28 mouse cellular contexts compared by ENCODE assay signal in the genomic region with DNA sequence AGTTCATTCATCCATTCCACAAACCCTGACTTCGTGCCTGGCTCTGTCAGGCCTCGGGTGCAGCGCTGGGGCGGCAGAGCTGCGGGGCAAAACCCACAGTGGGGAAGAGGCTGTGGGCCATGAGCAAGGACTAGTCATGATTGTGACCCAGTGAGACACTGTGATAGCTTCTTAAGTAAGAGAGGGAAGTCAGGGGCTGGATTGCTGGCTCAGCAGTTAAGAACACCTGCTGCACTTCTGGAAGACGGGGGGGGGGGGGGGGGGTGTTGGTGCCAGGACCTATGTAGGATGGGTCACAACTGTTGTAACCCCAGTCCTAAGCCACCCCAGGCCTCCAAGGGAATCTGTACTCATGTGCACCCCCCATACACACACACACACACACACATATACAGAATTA. TPM values are rescaled to one million over a fixed set of nuclear protein-coding genes. Genes with fewer than 3 reads are reported as not detected.
DNase-seq lines count a peak whose midpoint lies in the region; ATAC-seq and TF ChIP-seq lines count a peak whose summit lies in the region.
"Had no signal": no experiment of that assay in that cellular context is flagged by ENCODE, and none has a peak within 500 bp of the region (broad histone marks: within the 10 kb centered on the region; RNA-seq: fewer than 3 reads in every experiment).

No protein-coding gene starts in this region.

- 76% methylated on average over 6 of the region's 6 CpGs for WGBS in midbrain, embryonic 10.5 days
- 59% methylated on average over 6 of the region's 6 CpGs for WGBS in midbrain, embryonic 14.5 days
- WGBS in intestine, embryonic 16.5 days: 74% methylated on average over 6 of the region's 6 CpGs

- no peak overlapping the region for H3K4me2 ChIP-seq in midbrain, embryonic 14.5 days (ENCODE audit: low read length)
- no peak overlapping the region for H3K4me2 ChIP-seq in intestine, embryonic 16.5 days (ENCODE audit: low read depth, low read length)
- H3K4me2 ChIP-seq: heart, embryonic 12.5 days; heart, embryonic 15.5 days; hindbrain, embryonic 12.5 days; hindbrain, embryonic 15.5 days had no signal

- H3K4me1 ChIP-seq in midbrain, embryonic 10.5 days: peaks cover 96% of the 10 kb centered on the region
- peaks cover 50% of the 10 kb centered on the region for H3K4me1 ChIP-seq in midbrain, embryonic 14.5 days (ENCODE audit: control insufficient read depth, insufficient read depth, low read length)
- peaks cover 22 to 39% of the 10 kb centered on the region in 2 experiments for H3K4me1 ChIP-seq in ES-E14 (ENCODE audit: control insufficient read depth in 2 of 2, insufficient read depth in 2 of 2, low read length in 2 of 2, poor library complexity in 1 of 2)
- peaks cover 48% of the 10 kb centered on the region for H3K4me1 ChIP-seq in intestine, embryonic 16.5 days (ENCODE audit: control insufficient read depth, insufficient read depth, low read length)

- H3K9me3 ChIP-seq in midbrain, embryonic 10.5 days (replicated peaks): no peaks in the 10 kb centered on the region
- H3K9me3 ChIP-seq in midbrain, embryonic 14.5 days (ENCODE audit: control insufficient read depth, low read length): no peaks in the 10 kb centered on the region
- H3K9me3 ChIP-seq in ES-E14 (ENCODE audit: control insufficient read depth, insufficient read depth, low read depth, low read length): no peaks in the 10 kb centered on the region
- H3K9me3 ChIP-seq in intestine, embryonic 16.5 days (ENCODE audit: control insufficient read depth, low read length): no peaks in the 10 kb centered on the region
- H3K9me3 ChIP-seq: embryonic facial prominence, embryonic 10.5 days; embryonic facial prominence, embryonic 13.5 days; heart, embryonic 12.5 days; heart, embryonic 15.5 days; hindbrain, embryonic 12.5 days; hindbrain, embryonic 15.5 days had no signal

- in situ Hi-C loops in ES-E14 (cut with MboI; ENCODE audit: low sequenced_read_pairs in 2 of 2, unreplicated experiment in 2 of 2): no loop called here

- no peak overlapping the region for H3K9ac ChIP-seq in midbrain, embryonic 14.5 days (replicated peaks; ENCODE audit: low read length)
- no peak overlapping the region for H3K9ac ChIP-seq in ES-E14 (ENCODE audit: insufficient read depth, low read depth, low read length, poor library complexity, severe bottlenecking)
- H3K9ac ChIP-seq in intestine, embryonic 16.5 days (ENCODE audit: low read depth, low read length): no peak overlapping the region
- H3K9ac ChIP-seq: forebrain, postnatal 0 days; heart, embryonic 12.5 days; heart, embryonic 15.5 days; hindbrain, embryonic 12.5 days; hindbrain, embryonic 15.5 days had no signal

- 0 out of 2 replicates have a peak overlapping the region, but pooled peaks have one; percentile 10 for H3K27ac ChIP-seq in midbrain, embryonic 10.5 days (replicated peaks)
- H3K27ac ChIP-seq in midbrain, embryonic 14.5 days (replicated peaks; ENCODE audit: low read depth, low read length): no peak overlapping the region
- H3K27ac ChIP-seq in ES-E14 (ENCODE audit: insufficient read depth, low read depth, low read length, poor library complexity, severe bottlenecking): no peak overlapping the region
- peak overlapping the region; percentile 98; the same call in 1 of the 2 replicates for H3K27ac ChIP-seq in intestine, embryonic 16.5 days (ENCODE audit: low read length)
- H3K27ac ChIP-seq: embryonic facial prominence, embryonic 10.5 days; embryonic facial prominence, embryonic 13.5 days; heart, embryonic 15.5 days; hindbrain, embryonic 12.5 days; hindbrain, embryonic 15.5 days had no signal

- no peak for ATAC-seq in midbrain, embryonic 14.5 days (ENCODE audit: low FRiP score, low TSS enrichment)
- ATAC-seq in intestine, embryonic 16.5 days: no peak
- ATAC-seq: CD4-positive, CD25-positive, alpha-beta regulatory T cell, adult 4 months; forebrain, embryonic 14.5 days; forebrain, postnatal 0 days had no signal

- H3K36me3 ChIP-seq in midbrain, embryonic 10.5 days: peaks cover 17% of the 10 kb centered on the region
- no peaks in the 10 kb centered on the region for H3K36me3 ChIP-seq in midbrain, embryonic 14.5 days (ENCODE audit: control insufficient read depth, insufficient read depth, low read length)
- H3K36me3 ChIP-seq in ES-E14 (ENCODE audit: control insufficient read depth, insufficient read depth, low read length, poor library complexity, severe bottlenecking): peaks cover 21% of the 10 kb centered on the region
- peaks cover 3% of the 10 kb centered on the region; the same call in 1 of the 2 replicates for H3K36me3 ChIP-seq in intestine, embryonic 16.5 days (ENCODE audit: control insufficient read depth, insufficient read depth, low read length)
- H3K36me3 ChIP-seq: heart, embryonic 15.5 days; hindbrain, embryonic 12.5 days; hindbrain, embryonic 15.5 days had no signal

- H3K27me3 ChIP-seq in midbrain, embryonic 10.5 days (ENCODE audit: low read depth, poor library complexity, severe bottlenecking): peaks cover 73% of the 10 kb centered on the region
- peaks cover 15% of the 10 kb centered on the region for H3K27me3 ChIP-seq in midbrain, embryonic 14.5 days (ENCODE audit: control insufficient read depth, insufficient read depth, low read length)
- H3K27me3 ChIP-seq in intestine, embryonic 16.5 days (replicated peaks; ENCODE audit: control insufficient read depth, insufficient read depth, low read length): no peaks in the 10 kb centered on the region

- peak; percentile 86 for DNase-seq in heart, adult 11 months
- no peak for DNase-seq in heart, adult 8-10 months (ENCODE audit: low spot score)
- no peak for DNase-seq in midbrain, embryonic 10.5 days (ENCODE audit: low spot score)
- DNase-seq in midbrain, embryonic 14.5 days: no peak
- no peak for DNase-seq in ES-E14 (ENCODE audit: low read depth, low spot score)
- DNase-seq in lung, postnatal 4 days: no peak
- DNase-seq: adrenal gland, adult 2 months; adrenal gland, postnatal 14 days; cerebellum, adult 11 months; cerebellum, adult 2 months; cerebellum, postnatal 36 days; embryo, embryonic 11 days; forebrain, postnatal 0 days; gastrocnemius, postnatal 10 days; gastrocnemius, postnatal 36 days; heart, postnatal 10 days; heart, postnatal 36 days; kidney, adult 2 months had no signal

- H3K4me3 ChIP-seq in midbrain, embryonic 10.5 days: no peak overlapping the region
- H3K4me3 ChIP-seq in midbrain, embryonic 14.5 days (replicated peaks; ENCODE audit: low read depth, low read length): no peak overlapping the region
- no peak overlapping the region for H3K4me3 ChIP-seq in ES-E14 (ENCODE audit: insufficient read depth in 1 of 2, low read depth in 1 of 2, low read length in 2 of 2, poor library complexity in 1 of 2, severe bottlenecking in 1 of 2)
- H3K4me3 ChIP-seq in intestine, embryonic 16.5 days (ENCODE audit: low read length): no peak overlapping the region
- H3K4me3 ChIP-seq: embryonic facial prominence, embryonic 10.5 days; embryonic facial prominence, embryonic 13.5 days; erythroblast, embryonic 14.5 days; heart, embryonic 12.5 days; heart, embryonic 15.5 days; hindbrain, embryonic 12.5 days; hindbrain, embryonic 15.5 days had no signal

TF ChIP-seq in ES-E14, 5 proteins besides CTCF, POLR2A, EP300 and RAD21:
- TF ChIP-seq MAFK (IDR thresholded peaks at IDR 0.05; ENCODE audit: insufficient read depth, low read depth, low read length) (peak; percentile 44; the same call in 1 of the 2 replicates), ZNF384 (IDR thresholded peaks at IDR 0.05; ENCODE audit: low read depth, low read length) (no peak)

RNA-seq across cellular contexts. Expression of a gene that starts 1.3 kb away (rescaled TPM):
- 1 to 10 TPM; 3.8 to 6.2 (median 4.7) TPM for total RNA-seq in heart, adult 8-10 months (2022)
- 14.1 and 14.3 TPM in 2 replicates for polyA plus RNA-seq in midbrain, embryonic 10.5 days (2016; fragmentation: Nextera tagmentation; extraction: Ambion mirVana)
- 4.3 and 7.2 TPM in 2 replicates for polyA plus RNA-seq in midbrain, embryonic 14.5 days (2014; fragmentation: Nextera tagmentation; extraction: Ambion mirVana)
- 69.8 and 78.6 TPM in 2 replicates for total RNA-seq in ES-E14 (2012; rRNA removed)
- polyA plus RNA-seq in intestine, embryonic 16.5 days (2015; fragmentation: Nextera tagmentation; extraction: Ambion mirVana): 18.9 and 21.2 TPM in 2 replicates

RNA-seq across cellular contexts. Expression of a gene that starts 15.0 kb away (rescaled TPM):
- total RNA-seq in heart, adult 8-10 months (2022): 10 to 100 TPM; 16.4 to 20.6 (median 19.2) TPM
- polyA plus RNA-seq in midbrain, embryonic 10.5 days (2016; fragmentation: Nextera tagmentation; extraction: Ambion mirVana): 45.0 and 46.3 TPM in 2 replicates
- polyA plus RNA-seq in midbrain, embryonic 14.5 days (2014; fragmentation: Nextera tagmentation; extraction: Ambion mirVana): 47.9 and 51.4 TPM in 2 replicates
- 95.2 and 101 TPM in 2 replicates for total RNA-seq in ES-E14 (2012; rRNA removed)
- 33.9 and 35.7 TPM in 2 replicates for polyA plus RNA-seq in intestine, embryonic 16.5 days (2015; fragmentation: Nextera tagmentation; extraction: Ambion mirVana)

Comparison
In these comparisons a context has a peak if more than half of its experiments do, and no peak if none do; other contexts are left out.
1. H3K27ac ChIP-seq: peak in midbrain, embryonic 10.5 days (single experiment) and intestine, embryonic 16.5 days (single experiment); none in midbrain, embryonic 14.5 days (single experiment) and ES-E14 (single experiment).